Mouse (Mus musculus) erythroblast, embryonic 14.5 days (primary cell): Measurements from ENCODE around the gene Scn11a. TPM values are rescaled to one million over a fixed set of nuclear protein-coding genes. Genes with fewer than 3 reads are reported as not detected.

Source experiments
- H3K27me3 ChIP-seq: 2 replicates; pipeline ENCODE4 v1.6.1; 2012; ENCODE audit warnings: inconsistent platforms; ENCODE audit not compliant: control insufficient read depth
- H3K36me3 ChIP-seq: 2 replicates; pipeline ENCODE4 v1.6.1; 2012; ENCODE audit warnings: mild to moderate bottlenecking, inconsistent platforms; ENCODE audit not compliant: control insufficient read depth
- H3K4me1 ChIP-seq: 2 replicates; pipeline ENCODE4 v1.6.1; 2012; ENCODE audit warnings: inconsistent platforms; ENCODE audit not compliant: control insufficient read depth
- H3K4me3 ChIP-seq: replicated peaks from 2 replicates; pipeline ENCODE3; 2012; ENCODE audit warnings: moderate library complexity, mild to moderate bottlenecking, inconsistent platforms
- H3K9me3 ChIP-seq: 2 replicates; pipeline ENCODE4 v1.6.1; 2012; ENCODE audit warnings: low read length, inconsistent platforms, mixed read lengths; ENCODE audit not compliant: control insufficient read depth
- GATA1 ChIP-seq: IDR thresholded peaks from 2 replicates; pipeline ENCODE4 v1.6.1; 2012; ENCODE audit warnings: low read length, inconsistent platforms, mixed read lengths
- TAL1 ChIP-seq: IDR thresholded peaks from 3 replicates; pipeline ENCODE4 v1.6.1; 2012; ENCODE audit warnings: low read length, inconsistent platforms, mixed read lengths
- polyA plus RNA-seq: library from polyadenylated mRNA; stranded (reverse); fragments of >175 nt; gene quantifications from 2 replicates; pipeline ENCODE4 v1.2.3, GENCODE M21; 2012

Scn11a gene
- polyA plus RNA-seq, 1 experiment: not detected

DNA sequence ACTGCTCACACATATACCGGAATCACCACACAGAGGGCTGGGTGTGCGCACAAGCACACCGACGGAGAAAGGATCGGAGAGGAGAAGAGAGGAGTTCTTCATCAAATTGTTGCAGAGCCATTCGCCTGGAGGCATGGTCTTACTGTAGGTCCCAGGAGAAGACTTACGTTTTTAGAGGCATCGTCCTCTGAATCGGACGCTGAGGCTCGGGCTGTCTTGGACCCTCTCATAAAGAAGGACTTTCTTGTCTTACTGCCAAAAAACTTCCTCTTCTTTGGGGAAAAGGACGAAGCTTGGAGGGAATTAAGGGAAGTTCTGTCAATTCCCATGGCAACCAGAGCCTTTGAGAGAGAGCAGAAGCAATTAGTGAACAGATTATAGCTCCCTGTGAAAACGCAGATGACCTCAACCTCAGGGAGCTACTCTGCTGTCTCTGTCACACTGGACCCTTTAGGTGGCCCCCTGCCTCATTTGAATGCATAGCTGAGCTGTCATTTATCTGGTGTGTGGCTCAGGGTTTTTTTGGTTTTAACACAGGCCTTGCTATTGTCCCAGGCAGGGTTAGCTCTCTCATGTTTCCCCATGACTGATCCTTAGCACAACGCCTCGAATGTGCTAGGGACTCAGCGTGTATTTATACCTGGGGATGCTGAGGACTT lies 22.0 kb downstream of the Scn11a start:
- H3K36me3 ChIP-seq: no peaks in the 10 kb centered on the region
- TF ChIP-seq GATA1 (no peak), TAL1 (no peak)

DNA sequence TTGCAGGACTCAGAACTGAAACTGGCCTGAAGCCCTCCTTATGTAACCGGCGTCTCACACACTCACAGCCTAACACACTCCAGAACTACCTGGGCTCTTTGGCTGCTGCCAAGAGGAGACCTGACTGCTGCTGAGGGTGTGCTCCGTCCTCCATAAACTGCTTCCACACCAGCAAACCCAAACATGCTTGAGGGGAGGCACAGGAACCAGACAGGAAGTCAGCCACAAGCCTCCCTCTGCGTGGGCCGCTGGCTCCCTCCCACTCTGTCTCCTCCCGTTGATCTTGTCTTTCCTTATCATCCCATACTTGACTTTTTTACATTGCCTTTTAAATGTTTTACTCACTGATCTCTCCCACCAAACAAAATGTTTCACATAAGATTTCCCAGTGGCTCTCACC lies 23.8 kb downstream of the Scn11a start:
- H3K4me3 ChIP-seq: no peak overlapping the region
- no peaks in the 10 kb centered on the region for H3K4me1 ChIP-seq
- H3K36me3 ChIP-seq: no peaks in the 10 kb centered on the region
- H3K27me3 ChIP-seq: no peaks in the 10 kb centered on the region
- TF ChIP-seq TAL1 (no peak), GATA1 (no peak)
- peaks cover 8% of the 10 kb centered on the region for H3K9me3 ChIP-seq

More for the DNA sequence above, 22.0 kb downstream of the Scn11a start:
- H3K4me1 ChIP-seq: no peaks in the 10 kb centered on the region
- no peaks in the 10 kb centered on the region for H3K27me3 ChIP-seq
- no peak overlapping the region for H3K4me3 ChIP-seq
- no peaks in the 10 kb centered on the region; the same call in 1 of the 2 replicates for H3K9me3 ChIP-seq

DNA sequence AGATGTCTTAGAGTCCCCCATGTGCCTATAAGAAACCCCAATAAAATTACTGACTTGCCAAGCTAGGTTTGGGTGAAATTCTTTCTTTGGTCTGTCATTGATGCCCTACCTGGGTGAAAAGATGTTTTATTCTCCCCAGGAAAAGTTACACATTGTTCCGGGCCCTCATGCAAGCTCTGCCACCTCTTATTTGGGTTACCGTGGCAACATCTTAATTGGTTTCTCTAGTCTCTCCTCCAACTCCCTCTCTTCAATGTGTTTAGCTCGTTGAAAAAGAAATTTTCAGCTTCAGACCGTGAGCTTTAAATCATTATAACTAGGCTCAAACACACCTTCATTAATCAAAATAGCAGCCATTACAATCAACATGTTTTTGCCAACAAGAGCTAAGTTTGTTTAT lies 28.5 kb downstream of the Scn11a start:
- TF ChIP-seq TAL1 (no peak), GATA1 (no peak)
- no peaks in the 10 kb centered on the region for H3K27me3 ChIP-seq
- no peaks in the 10 kb centered on the region for H3K36me3 ChIP-seq
- H3K9me3 ChIP-seq: peaks cover 10% of the 10 kb centered on the region
- H3K4me1 ChIP-seq: no peaks in the 10 kb centered on the region
- no peak overlapping the region for H3K4me3 ChIP-seq

DNA sequence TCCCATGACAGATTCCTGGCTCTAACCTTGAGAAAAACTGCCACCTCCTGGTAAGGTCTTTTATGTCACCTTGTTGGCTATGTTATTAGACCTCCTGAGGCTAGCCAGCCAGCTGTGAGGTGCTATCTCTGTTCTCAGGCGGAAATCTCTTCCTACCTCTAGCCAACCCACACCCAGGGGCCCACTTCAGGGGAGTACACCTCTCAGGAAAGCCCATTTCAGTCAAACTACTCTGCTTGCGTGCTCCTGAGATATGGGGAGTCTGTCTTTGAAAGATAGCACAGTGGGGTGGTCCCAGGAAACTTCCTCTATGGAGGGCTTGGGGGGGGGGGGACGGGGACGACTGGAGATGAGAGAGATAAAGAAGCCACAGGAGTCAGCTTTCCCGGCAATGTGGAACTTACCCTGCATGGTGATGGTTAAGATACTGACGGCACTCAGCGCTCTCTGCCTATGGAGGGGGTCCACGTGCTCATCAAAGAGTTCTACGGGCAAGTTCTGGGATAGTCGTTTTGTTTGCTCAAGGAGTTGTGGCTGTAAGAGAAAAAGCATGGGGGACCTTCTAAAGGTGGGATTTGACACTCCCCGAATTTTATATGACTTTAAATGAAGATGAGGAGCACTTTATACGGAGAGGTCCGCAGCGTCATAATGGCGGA lies 29.9 kb downstream of the Scn11a start:
- peaks cover 10% of the 10 kb centered on the region for H3K9me3 ChIP-seq
- H3K4me3 ChIP-seq: no peak overlapping the region
- no peaks in the 10 kb centered on the region for H3K36me3 ChIP-seq
- H3K27me3 ChIP-seq: no peaks in the 10 kb centered on the region
- no peaks in the 10 kb centered on the region for H3K4me1 ChIP-seq
- TF ChIP-seq GATA1 (no peak), TAL1 (no peak)

DNA sequence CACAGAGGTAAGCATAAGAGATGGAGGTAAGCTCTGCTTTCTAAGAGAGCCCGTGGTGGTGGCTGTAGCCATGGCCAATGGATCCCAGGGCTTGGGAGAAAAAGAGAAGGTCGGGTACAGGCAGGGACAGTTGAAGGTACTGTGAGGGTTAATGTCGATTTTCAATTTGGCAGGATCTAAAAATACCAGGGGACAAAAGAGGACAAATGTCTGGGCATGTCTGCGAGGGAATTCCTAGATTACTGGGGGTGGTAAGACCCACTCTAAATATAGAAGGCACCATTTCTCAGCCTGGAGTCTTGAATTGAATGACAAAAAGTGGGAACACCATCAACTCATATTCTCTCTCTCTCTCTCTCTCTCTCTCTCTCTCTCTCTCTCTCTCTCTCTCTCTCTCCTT lies 30.8 kb downstream of the Scn11a start:
- H3K27me3 ChIP-seq: no peaks in the 10 kb centered on the region
- H3K4me1 ChIP-seq: no peaks in the 10 kb centered on the region
- no peaks in the 10 kb centered on the region for H3K36me3 ChIP-seq
- no peak overlapping the region for H3K4me3 ChIP-seq
- no peak for TF ChIP-seq TAL1
- TF ChIP-seq GATA1: no peak
- peaks cover 10% of the 10 kb centered on the region for H3K9me3 ChIP-seq

DNA sequence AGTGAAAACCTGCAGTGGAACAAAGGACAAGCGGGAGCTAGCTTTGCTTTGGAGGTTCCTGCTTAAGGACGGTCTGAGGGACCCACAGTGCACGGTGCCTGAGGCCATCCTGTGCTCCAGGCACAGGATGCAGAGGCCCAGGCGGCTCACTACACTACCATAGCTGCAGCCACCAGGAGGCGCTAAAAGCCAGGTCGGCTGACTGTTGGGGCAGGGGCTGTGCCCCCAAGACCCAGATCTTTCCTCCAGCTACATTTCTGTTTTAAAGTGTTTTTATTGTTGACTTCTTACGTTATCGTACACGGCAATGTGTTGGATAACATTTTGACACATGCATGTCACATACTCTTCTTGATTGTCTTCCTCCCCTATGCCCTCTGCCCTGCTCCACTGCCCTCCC lies 32.8 kb downstream of the Scn11a start:
- no peak for TF ChIP-seq TAL1
- no peak for TF ChIP-seq GATA1
- Histone ChIP-seq H3K4me3 (no peak overlapping the region), H3K9me3 (peaks cover 8% of the 10 kb centered on the region), H3K4me1 (no peaks in the 10 kb centered on the region), H3K36me3 (no peaks in the 10 kb centered on the region), H3K27me3 (no peaks in the 10 kb centered on the region)

DNA sequence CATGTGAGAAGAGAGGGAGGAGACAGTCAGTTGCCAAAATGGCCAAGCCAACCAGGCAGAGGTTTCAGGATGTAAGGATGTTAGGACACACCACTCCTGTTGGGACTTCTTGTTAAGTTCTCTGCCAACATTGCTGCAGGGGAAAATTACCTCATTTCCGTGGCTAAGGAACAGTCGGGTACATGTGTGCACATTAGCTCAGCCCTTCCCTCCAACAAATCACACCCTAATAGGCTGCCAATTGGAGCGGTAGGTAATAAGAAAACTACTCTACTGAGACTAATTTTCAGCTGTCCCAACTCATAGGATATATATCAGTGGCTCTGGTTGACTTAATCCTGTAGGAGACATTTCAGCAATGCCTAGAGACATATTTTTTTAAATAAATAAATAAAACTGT lies 44.4 kb downstream of the Scn11a start:
- Histone ChIP-seq H3K36me3 (no peaks in the 10 kb centered on the region), H3K9me3 (0 out of 2 replicates have a peak, but pooled peaks cover 2% of the 10 kb centered on the region), H3K4me1 (no peaks in the 10 kb centered on the region), H3K4me3 (no peak overlapping the region), H3K27me3 (no peaks in the 10 kb centered on the region)
- TF ChIP-seq TAL1: no peak
- TF ChIP-seq GATA1: no peak

DNA sequence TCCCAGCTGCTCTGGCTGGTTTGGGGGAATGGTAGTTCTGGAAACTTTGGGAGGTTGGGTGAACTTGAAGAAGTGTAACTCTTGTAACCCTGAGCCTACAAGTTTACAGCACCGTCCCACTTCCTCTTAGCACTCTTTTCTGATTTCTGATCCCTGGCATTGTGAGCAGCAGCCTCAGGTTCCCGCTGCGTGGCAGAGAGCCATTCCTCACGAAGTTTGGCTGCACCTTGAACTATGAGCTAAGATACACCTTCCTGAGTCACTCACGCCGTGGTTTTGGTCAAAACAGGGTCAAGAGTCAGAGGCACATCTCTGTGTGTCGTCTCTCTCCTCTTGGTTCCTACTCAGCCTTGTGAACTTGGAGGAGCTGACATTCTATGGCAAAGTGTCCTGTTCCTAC lies 48.6 kb downstream of the Scn11a start:
- Histone ChIP-seq H3K27me3 (no peaks in the 10 kb centered on the region), H3K9me3 (peaks cover 2% of the 10 kb centered on the region), H3K4me3 (no peak overlapping the region), H3K4me1 (no peaks in the 10 kb centered on the region), H3K36me3 (no peaks in the 10 kb centered on the region)
- TF ChIP-seq TAL1: no peak
- TF ChIP-seq GATA1: no peak

DNA sequence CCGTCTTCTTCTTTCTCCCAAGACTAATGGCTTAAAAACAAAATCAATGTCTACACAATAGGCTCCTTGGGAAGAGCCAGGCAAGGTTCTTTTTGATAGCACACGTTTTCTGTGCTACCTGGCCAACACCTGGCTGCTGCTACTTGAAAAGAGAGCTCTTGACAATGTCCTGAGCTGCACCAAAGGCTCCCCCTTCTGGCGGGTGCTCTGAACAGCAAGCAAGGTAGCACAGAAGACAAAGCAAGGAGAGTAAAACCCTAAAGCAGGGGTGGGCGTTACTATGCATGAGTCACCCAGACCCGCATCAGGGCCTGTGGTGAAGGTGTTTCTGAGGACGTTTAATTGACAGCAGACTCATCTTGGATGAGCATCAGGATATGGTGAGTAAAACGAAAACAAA lies 56.7 kb downstream of the Scn11a start:
- Histone ChIP-seq H3K27me3 (no peaks in the 10 kb centered on the region), H3K4me1 (no peaks in the 10 kb centered on the region), H3K36me3 (no peaks in the 10 kb centered on the region), H3K4me3 (no peak overlapping the region), H3K9me3 (peaks cover 3% of the 10 kb centered on the region; the same call in 1 of the 2 replicates)
- TF ChIP-seq GATA1 (no peak), TAL1 (no peak)

DNA sequence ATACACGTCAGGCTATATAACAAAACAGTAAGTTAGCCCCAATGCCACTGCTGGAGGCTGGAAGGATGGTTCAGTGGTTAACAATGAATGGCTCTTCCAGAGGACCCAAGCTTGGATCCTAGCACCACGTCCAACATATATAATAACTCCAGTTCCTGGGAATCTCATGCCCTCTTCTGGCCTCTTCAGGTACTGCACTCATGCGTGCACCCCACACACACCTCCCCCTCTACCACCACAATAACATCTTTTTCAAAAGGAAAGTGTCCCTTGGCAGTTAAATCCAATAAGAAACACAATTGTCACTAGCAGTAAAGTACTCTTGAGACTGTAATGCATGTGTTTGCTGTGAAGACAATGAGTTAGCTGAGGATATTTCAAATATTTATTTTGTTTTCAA lies 65.0 kb downstream of the Scn11a start:
- TF ChIP-seq TAL1: no peak
- TF ChIP-seq GATA1: no peak
- peaks cover 16% of the 10 kb centered on the region for H3K9me3 ChIP-seq
- H3K27me3 ChIP-seq: no peaks in the 10 kb centered on the region
- H3K36me3 ChIP-seq: no peaks in the 10 kb centered on the region
- H3K4me3 ChIP-seq: no peak overlapping the region
- no peaks in the 10 kb centered on the region for H3K4me1 ChIP-seq
